Mouse (Mus musculus) bone marrow macrophage, adult 2 months (primary cell): Measurements from ENCODE around the gene Gm49369. TPM values are rescaled to one million over a fixed set of nuclear protein-coding genes. Genes with fewer than 3 reads are reported as not detected.
A peak's percentile ranks its signal among the peaks of the same experiment; 100 is the strongest.
"Not testable (repeated sequence)": the region's sequence is repeated elsewhere in the genome, so short reads cannot be mapped to it uniquely, and the experiment has no call there.

Experiments
- H3K27ac ChIP-seq: 2 replicates; pipeline ENCODE4 v1.5.1; 2012; ENCODE audit warnings: low read depth, low read length; ENCODE audit not compliant: insufficient read depth
- H3K4me1 ChIP-seq: 2 replicates; pipeline ENCODE4 v1.6.1; 2012; ENCODE audit warnings: low read length; ENCODE audit not compliant: control insufficient read depth, insufficient read depth
- H3K4me3 ChIP-seq: 2 replicates; pipeline ENCODE4 v1.5.1; 2012; ENCODE audit warnings: mild to moderate bottlenecking, low read length, moderate library complexity; ENCODE audit not compliant: insufficient read depth
- CTCF ChIP-seq: IDR thresholded peaks from 2 replicates; pipeline ENCODE4 v1.5.1; 2012; ENCODE audit warnings: low read depth, mild to moderate bottlenecking, low read length, moderate library complexity
- POLR2A ChIP-seq: IDR thresholded peaks from 2 replicates; pipeline ENCODE4 v1.6.1; 2012; ENCODE audit warnings: mild to moderate bottlenecking, low read depth, low read length, borderline replicate concordance
- polyA plus RNA-seq: library from polyadenylated mRNA; stranded (reverse); fragments of >200 nt; gene quantifications from 2 replicates; pipeline ENCODE4 v1.2.4, GENCODE M21; 2012; ENCODE audit not compliant: missing spikeins, insufficient read depth, insufficient read length

Gene Gm49369
- polyA plus RNA-seq, 1 experiment, result not detected

DNA sequence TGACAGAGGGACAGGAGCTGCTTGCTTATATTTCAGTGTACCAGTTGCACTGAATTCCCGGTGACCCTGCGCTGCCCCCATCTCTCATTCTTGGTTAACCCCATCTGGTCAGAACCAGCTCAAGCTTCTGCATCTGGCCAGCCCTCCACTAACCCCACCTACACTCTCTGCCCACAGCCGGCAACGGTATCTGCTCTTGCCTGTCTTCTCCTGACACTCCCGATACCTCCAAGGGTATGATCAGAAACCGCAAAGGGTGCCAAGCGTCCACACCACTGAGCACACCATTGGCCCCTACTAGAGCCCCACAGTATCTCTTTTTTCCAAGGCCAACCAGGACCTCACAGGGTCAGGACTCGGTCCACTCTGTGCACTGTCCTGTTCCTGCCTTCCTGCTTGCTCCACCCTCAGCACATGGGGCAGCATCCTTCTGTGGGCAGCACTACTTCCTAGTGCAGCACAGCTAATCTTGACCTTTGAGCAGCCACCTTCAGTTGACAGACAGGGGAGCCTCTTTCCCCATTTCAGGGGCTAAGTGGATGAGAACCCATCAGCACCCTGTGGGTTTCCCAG is 27.7 kb downstream of the Gm49369 start:
- H3K4me1 ChIP-seq, result peaks cover 17% of the 10 kb centered on the region
- H3K27ac ChIP-seq, result no peak overlapping the region
- TF ChIP-seq CTCF (no peak), POLR2A (no peak)
- no peak overlapping the region for H3K4me3 ChIP-seq

DNA sequence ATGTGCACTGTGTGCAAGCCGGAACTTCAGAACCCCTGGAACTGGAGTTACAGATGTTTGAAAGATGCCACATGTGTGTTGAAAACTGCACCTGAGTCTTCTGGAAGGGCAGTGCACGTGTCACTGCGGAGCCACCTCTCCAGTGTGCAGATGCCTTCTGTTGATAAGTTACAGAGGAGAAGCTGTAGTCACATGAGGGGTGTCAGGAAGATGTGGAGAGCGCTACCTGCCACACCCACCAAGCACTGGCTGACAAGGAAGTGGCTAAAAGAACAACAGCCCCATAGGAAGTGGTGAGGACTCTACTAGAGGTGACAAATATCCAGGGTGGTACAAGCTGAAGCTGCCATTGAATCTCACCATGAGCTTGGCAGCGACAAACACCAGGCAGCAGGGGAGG is 28.6 kb downstream of the Gm49369 start:
- Histone ChIP-seq H3K4me1 (peaks cover 13% of the 10 kb centered on the region), H3K27ac (no peak overlapping the region), H3K4me3 (no peak overlapping the region)
- TF ChIP-seq CTCF (no peak), POLR2A (no peak)

DNA sequence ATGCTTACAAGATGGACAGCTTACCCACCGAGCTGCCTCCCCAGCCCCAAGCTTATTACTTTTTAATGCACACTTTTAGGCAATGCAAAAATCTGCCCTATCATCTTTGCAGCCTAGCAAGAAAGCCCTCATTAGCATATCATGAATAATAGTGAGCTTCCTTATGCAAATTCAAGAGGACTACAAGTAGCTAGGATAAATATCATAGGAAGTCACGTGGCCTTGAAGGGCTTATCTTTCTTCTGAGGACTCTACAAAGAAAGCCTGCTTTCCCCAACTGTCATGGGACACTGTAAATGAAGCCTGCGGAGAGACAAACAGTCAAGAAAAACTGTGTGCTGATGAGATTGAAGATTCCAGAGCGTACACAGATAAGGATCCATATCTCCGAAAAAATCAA is 30.9 kb downstream of the Gm49369 start:
- TF ChIP-seq POLR2A, result no peak
- TF ChIP-seq CTCF, result no peak
- H3K4me3 ChIP-seq, result no peak overlapping the region
- peaks cover 12% of the 10 kb centered on the region for H3K4me1 ChIP-seq
- no peak overlapping the region for H3K27ac ChIP-seq

DNA sequence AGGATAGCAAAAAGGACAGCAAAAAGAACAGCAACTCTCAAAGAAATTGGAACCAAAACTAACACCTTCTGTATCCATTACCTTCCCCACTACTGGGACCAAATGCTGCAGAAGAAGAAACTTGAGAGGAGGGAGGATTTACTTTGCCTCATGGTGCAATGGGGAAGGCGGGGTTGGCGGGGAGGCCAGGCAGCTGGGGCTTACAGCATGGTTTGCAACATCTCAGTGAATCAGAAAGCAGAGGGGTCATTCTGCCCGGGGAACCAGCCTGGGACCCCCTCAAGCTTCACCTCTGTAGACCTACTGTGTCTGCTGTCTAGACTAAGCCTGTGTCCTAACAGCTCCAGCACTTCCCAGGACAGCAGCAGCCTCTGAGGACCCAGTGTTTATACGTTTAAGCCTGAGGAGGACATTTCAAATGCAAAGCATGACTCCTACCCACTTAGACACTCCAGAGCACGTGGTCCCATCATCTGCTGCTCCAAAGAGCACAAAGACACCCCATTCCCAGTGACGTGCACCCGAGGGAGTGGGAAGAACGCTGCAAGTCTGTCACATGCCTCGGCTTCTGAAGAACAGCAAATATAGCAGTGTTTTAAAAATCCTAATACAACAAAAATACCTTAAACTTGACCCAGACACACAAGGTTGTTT is 33.0 kb downstream of the Gm49369 start:
- TF ChIP-seq POLR2A (no peak), CTCF (no peak)
- Histone ChIP-seq H3K4me1 (peaks cover 18% of the 10 kb centered on the region), H3K4me3 (no peak overlapping the region), H3K27ac (no peak overlapping the region)

DNA sequence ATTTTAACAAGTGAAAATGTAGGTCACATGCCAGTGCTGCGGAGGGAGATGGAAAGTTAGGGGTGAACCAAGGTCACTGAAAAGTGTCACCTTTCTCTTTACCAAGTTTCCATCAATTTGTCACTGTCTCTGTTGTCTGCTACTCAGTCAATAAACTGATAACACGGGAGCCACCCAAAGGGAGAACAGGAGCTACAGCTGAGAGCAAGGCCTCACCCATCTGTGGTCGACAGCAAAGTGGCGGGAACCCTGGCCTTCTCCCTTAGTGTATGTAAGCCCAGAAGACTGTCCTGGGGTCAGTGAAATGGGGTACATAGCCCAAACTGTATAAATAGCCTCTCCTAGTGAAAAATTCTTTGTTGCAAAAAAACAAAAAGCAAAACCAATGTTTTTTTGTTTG is 34.9 kb downstream of the Gm49369 start:
- H3K4me1 ChIP-seq, result peaks cover 20% of the 10 kb centered on the region
- H3K27ac ChIP-seq, result no peak overlapping the region

DNA sequence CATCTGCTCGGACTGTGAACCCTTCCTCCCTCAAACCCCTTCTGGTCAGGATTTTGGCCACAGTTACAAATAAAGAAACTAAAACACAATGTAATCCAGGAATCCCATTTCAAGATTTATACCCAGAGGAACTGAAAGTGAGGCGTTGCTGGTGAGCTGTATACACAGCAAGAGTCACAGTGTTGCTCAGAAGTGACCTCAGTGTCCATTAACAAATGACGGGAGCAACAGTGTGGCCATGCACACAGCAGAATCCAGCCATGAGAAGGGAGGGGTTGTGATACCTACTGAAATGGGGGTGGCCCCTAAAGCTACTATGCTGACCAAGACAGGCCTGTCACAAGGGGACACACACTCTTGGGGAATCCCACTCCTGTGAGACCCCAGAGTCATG is 40.2 kb downstream of the Gm49369 start:
- H3K4me3 ChIP-seq, result no peak overlapping the region
- peak overlapping the region; percentile 25 for H3K27ac ChIP-seq
- TF ChIP-seq CTCF, result no peak
- peaks cover 57% of the 10 kb centered on the region for H3K4me1 ChIP-seq

More for the DNA sequence above, 34.9 kb downstream of the Gm49369 start:
- no peak for TF ChIP-seq CTCF
- H3K4me3 ChIP-seq, result no peak overlapping the region

DNA sequence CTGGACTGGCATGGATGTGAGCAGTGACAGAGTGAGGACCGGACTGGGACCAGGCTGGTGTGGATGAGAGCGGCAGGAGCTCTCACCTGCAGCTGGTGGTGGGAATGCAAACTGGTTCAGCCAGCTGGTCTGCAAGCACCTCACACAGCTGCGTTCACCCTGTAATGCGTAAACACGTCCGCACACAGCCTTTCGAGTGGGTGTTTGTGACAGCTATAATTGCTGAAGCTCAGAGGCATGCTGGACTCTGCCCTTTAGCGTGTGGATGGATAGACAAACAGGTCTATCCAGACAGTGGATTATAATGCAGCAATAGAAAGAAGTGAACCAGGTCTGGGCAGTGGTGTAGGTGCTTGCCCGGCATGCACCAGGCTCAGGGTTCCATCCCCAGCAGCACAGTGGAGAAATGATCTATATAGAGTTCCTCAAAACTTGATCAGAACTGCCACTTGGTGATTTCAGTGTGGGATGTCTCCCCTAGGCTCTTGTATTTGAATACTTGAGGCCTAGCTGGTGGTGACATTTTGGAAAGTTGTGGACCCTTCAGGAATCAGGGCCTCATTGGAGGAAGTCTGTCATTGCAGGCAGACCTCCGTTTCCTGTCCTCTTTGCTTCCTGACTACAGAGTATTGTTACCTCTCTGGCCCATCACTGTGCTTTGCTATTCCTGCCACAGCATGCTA is 40.8 kb downstream of the Gm49369 start:
- Histone ChIP-seq H3K27ac (peak overlapping the region; percentile 25), H3K4me1 (peaks cover 57% of the 10 kb centered on the region), H3K4me3 (no peak overlapping the region)
- no peak for TF ChIP-seq POLR2A
- no peak for TF ChIP-seq CTCF

DNA sequence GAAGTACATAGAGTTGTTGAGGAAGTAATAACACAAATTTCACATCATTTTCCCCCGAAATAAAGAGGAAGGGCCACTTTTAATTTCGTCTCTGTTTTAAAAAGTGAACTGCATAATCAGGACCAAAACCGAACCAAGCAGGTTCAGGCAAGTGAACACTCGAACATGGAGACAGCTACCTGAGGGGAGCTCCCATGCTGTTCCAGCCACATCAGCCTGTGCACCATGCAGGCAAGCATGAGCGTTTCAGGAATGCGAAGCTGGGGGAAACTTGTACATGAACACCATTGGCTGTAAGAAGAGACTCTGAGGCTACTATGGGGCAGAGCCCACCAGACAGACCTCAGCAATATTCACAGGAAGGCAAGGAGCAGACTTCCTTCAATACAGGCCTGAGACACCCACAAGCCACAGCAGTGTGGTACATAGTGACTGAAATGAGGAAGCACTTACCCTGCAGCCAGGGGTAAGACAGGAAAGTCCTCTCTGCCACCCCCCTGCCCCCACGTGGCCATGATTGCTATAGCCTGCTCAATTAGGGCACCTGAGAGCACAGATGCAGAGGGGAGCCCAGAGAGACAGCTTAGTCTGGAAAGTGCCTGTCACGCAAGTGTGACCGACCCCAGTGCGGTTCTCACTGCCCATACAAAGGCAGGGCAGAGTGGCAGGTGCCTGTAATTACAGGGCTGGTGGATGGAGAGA is 42.0 kb downstream of the Gm49369 start:
- Histone ChIP-seq H3K4me1 (peaks cover 50% of the 10 kb centered on the region), H3K4me3 (no peak overlapping the region; the same call in 1 of the 2 replicates), H3K27ac (peak overlapping the region; percentile 73)
- no peak for TF ChIP-seq CTCF
- no peak for TF ChIP-seq POLR2A

DNA sequence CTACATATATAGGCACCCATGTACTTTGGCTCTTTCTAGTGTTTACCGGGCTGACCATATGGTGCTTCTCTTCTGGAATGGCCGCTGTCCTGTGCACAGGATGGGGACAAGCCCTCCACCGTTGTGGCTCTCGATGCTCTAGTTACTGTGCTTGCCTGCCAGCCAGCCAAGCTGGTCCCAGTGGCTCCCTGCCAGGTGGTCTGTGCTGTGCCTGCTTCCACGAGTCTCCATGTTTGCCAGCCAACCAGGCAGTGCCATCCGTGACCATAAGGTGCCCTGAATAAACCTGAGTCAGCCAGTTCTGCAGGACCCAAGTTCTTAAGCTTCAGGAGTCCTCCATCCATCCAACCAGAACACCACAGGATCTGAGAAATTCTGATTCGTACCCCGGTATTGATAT is 47.3 kb downstream of the Gm49369 start:
- TF ChIP-seq CTCF (no peak), POLR2A (no peak)

DNA sequence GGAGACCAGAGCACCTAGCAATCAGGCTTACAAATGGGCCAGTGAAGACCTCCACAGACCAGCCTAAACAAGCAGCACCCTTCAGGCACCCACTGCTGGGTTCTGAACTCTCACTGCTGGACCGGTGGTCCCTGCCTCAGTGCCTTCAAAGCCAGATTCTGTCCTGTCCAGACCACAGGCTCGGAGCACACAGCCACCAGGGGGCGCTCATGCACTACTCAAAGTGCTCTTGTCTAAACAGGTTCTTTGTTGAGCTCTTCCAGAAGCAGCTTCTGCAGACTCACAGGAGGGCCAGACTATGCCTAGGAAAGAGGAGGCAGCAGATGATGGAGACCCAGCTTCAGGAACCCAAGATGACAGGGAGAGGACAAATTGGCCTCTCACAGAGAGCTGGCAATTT is 48.2 kb downstream of the Gm49369 start:
- peaks cover 6% of the 10 kb centered on the region for H3K4me1 ChIP-seq
- H3K4me3 ChIP-seq, result no peak overlapping the region
- TF ChIP-seq POLR2A, result no peak
- peak; percentile 72 for TF ChIP-seq CTCF
- H3K27ac ChIP-seq, result no peak overlapping the region

More for the DNA sequence above, 47.3 kb downstream of the Gm49369 start:
- H3K4me3 ChIP-seq, result no peak overlapping the region
- H3K27ac ChIP-seq, result no peak overlapping the region
- peaks cover 15% of the 10 kb centered on the region for H3K4me1 ChIP-seq

DNA sequence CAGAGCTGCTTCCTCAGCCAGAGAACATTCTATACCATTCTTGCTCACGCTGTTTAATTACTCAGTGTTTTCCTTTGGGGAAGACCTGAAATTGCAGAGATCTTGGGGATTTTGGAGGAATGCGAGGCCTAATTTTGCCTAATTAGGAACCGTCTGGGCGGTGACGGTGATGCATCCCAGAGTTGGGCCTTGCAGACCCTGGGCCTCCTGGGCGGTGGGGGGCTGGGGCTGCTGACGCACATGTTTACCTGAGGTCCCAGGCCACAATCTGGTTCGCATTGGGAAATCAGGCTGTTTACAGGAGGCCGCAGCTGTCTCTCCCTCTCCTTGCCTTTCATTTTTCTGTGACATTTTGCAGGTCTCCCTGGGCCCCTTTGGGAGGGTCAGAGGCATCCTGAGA is 49.7 kb downstream of the Gm49369 start:
- H3K4me1 ChIP-seq, H3K4me3 ChIP-seq, H3K27ac ChIP-seq: not testable (repeated sequence)
